Mouse (Mus musculus): ENCODE measurements at regions not wholly inside any gene's neighbourhood (a gene's known extent, or its start where the extent isn't known, plus 50 kb on each side); places are given as distances from the start of the nearest gene placed in this dataset.

GRCm38 (mm10) chr3:149118806-149119205 is 128.5 kb upstream of the Adgrl2 start:
- DNase-seq (ENCODE audit: low spot score in 2 of 2) = no peak

GRCm38 (mm10) chr3:149117684-149118056 is 127.3 kb upstream of the Adgrl2 start:
- DNase-seq (ENCODE audit: low spot score in 2 of 2) = no peak

GRCm38 (mm10) chr3:149117018-149117683 is 126.8 kb upstream of the Adgrl2 start:
- no peak for DNase-seq (ENCODE audit: low spot score in 2 of 2)

- no peak for DNase-seq (ENCODE audit: low spot score in 2 of 2)
Measured at GRCm38 (mm10) chr3:149116604-149117003, 126.2 kb upstream of the Adgrl2 start.

GRCm38 (mm10) chr3:149115901-149116300 is 125.5 kb upstream of the Adgrl2 start:
- DNase-seq (ENCODE audit: low spot score in 2 of 2) = no peak

GRCm38 (mm10) chr3:149112878-149113277 is 122.5 kb upstream of the Adgrl2 start:
- no peak for DNase-seq (ENCODE audit: low spot score in 2 of 2)

- no peak for DNase-seq (ENCODE audit: low spot score in 2 of 2)
Measured at GRCm38 (mm10) chr3:149111529-149112439, 121.4 kb upstream of the Adgrl2 start.

- DNase-seq (ENCODE audit: low spot score in 2 of 2) = no peak
Measured at GRCm38 (mm10) chr3:149110831-149111230, 120.5 kb upstream of the Adgrl2 start.

- no peak for DNase-seq (ENCODE audit: low spot score in 2 of 2)
Measured at GRCm38 (mm10) chr3:149105709-149106450, 115.5 kb upstream of the Adgrl2 start.

- no peak for DNase-seq (ENCODE audit: low spot score in 2 of 2)
Measured at GRCm38 (mm10) chr3:149105181-149105580, 114.8 kb upstream of the Adgrl2 start.

GRCm38 (mm10) chr3:149104080-149104479 is 113.7 kb upstream of the Adgrl2 start:
- no peak for DNase-seq (ENCODE audit: low spot score in 2 of 2)

GRCm38 (mm10) chr3:149103469-149103868 is 113.1 kb upstream of the Adgrl2 start:
- DNase-seq (ENCODE audit: low spot score in 2 of 2) = no peak

GRCm38 (mm10) chr3:149102846-149103245 is 112.5 kb upstream of the Adgrl2 start:
- DNase-seq (ENCODE audit: low spot score in 2 of 2) = no peak

GRCm38 (mm10) chr3:149101785-149102184 is 111.4 kb upstream of the Adgrl2 start:
- no peak for DNase-seq (ENCODE audit: low spot score in 2 of 2)

GRCm38 (mm10) chr3:149098764-149099163 is 108.4 kb upstream of the Adgrl2 start:
- DNase-seq (ENCODE audit: low spot score in 2 of 2) = no peak

GRCm38 (mm10) chr3:149097026-149097425 is 106.7 kb upstream of the Adgrl2 start:
- no peak for DNase-seq (ENCODE audit: low spot score in 2 of 2)

- no peak for DNase-seq (ENCODE audit: low spot score in 2 of 2)
Measured at GRCm38 (mm10) chr3:149092649-149093048, 102.3 kb upstream of the Adgrl2 start.

- no peak for DNase-seq (ENCODE audit: low spot score in 2 of 2)
Measured at GRCm38 (mm10) chr3:149090103-149090502, 99.7 kb upstream of the Adgrl2 start.

- DNase-seq (ENCODE audit: low spot score in 2 of 2) = no peak
Measured at GRCm38 (mm10) chr3:149088621-149089128, 98.3 kb upstream of the Adgrl2 start.

GRCm38 (mm10) chr3:149087488-149087887 is 97.1 kb upstream of the Adgrl2 start:
- no peak for DNase-seq (ENCODE audit: low spot score in 2 of 2)

GRCm38 (mm10) chr3:149086704-149087103 is 96.3 kb upstream of the Adgrl2 start:
- DNase-seq (ENCODE audit: low spot score in 2 of 2) = no peak

GRCm38 (mm10) chr3:149086086-149086485 is 95.7 kb upstream of the Adgrl2 start:
- DNase-seq (ENCODE audit: low spot score in 2 of 2) = no peak
